Mouse (Mus musculus) forebrain, embryonic 14.5 days (tissue): ENCODE measurements around the gene Plcd3. TPM values are rescaled to one million over a fixed set of nuclear protein-coding genes. Genes with fewer than 3 reads are reported as not detected.

ENCODE experiments used
- ATAC-seq: fragments of 200-750 bp; cut with Nextera tagmentation; 2 replicates; pipeline ENCODE4 v1.8.0; 2017; ENCODE audit warnings: mild to moderate bottlenecking, moderate library complexity
- DNase-seq: peaks from one replicate; pipeline ENCODE4 v3.0.0-alpha.2; 2015; ENCODE audit warnings: low spot score
- H3K27ac ChIP-seq: fragments of 300-500 bp; sonication (generic); 2 replicates; pipeline ENCODE4 v1.5.1; 2014; ENCODE audit warnings: low read depth, mild to moderate bottlenecking, control low read depth, low read length, moderate library complexity
- H3K27me3 ChIP-seq: fragments of 300-500 bp; sonication (generic); replicated peaks from 2 replicates; pipeline ENCODE4 v1.6.1; 2014; ENCODE audit warnings: low read length, control low read depth, mixed read lengths; ENCODE audit not compliant: control insufficient read depth, insufficient read depth
- H3K36me3 ChIP-seq: fragments of 300-500 bp; sonication (generic); 2 replicates; pipeline ENCODE4 v1.6.1; 2014; ENCODE audit warnings: low read length, control low read depth; ENCODE audit not compliant: control insufficient read depth, insufficient read depth
- H3K4me1 ChIP-seq: fragments of 300-500 bp; sonication (generic); 2 replicates; pipeline ENCODE4 v1.6.1; 2014; ENCODE audit warnings: antibody characterized with exemption, low read length, control low read depth; ENCODE audit not compliant: control insufficient read depth, insufficient read depth
- H3K4me2 ChIP-seq: fragments of 300-500 bp; sonication (generic); 2 replicates; pipeline ENCODE4 v1.6.1; 2014; ENCODE audit warnings: mild to moderate bottlenecking, control low read depth, low read length
- H3K4me3 ChIP-seq: fragments of 300-500 bp; sonication (generic); 2 replicates; pipeline ENCODE4 v1.5.1; 2014; ENCODE audit warnings: low read depth, low read length, control low read depth
- H3K9ac ChIP-seq: fragments of 300-500 bp; sonication (generic); 2 replicates; pipeline ENCODE4 v1.6.1; 2014; ENCODE audit warnings: mild to moderate bottlenecking, low read length, control low read depth, moderate library complexity
- H3K9me3 ChIP-seq: fragments of 300-500 bp; sonication (generic); replicated peaks from 2 replicates; pipeline ENCODE4 v1.6.1; 2016; ENCODE audit warnings: low read length, control low read depth, mixed read lengths; ENCODE audit not compliant: control insufficient read depth
- WGBS: fragments of 180-500 bp; shearing (Covaris S2); extraction: QIAGEN DNeasy Blood & Tissue Kit; methylation state at CpG from one replicate; pipeline ENCODE4 v1.1.7; 2014; 5-methylcytosine and 5-hydroxymethylcytosine counted together
- polyA plus RNA-seq: library from polyadenylated mRNA; unstranded; fragments of >200 nt; fragmentation: Nextera tagmentation; extraction: Ambion mirVana; gene quantifications from 2 replicates; pipeline ENCODE4 v1.2.1, GENCODE M21; 2014

The Plcd3 gene
- polyA plus RNA-seq, 1 experiment from 2014 or later: 1.4 TPM

DNA sequence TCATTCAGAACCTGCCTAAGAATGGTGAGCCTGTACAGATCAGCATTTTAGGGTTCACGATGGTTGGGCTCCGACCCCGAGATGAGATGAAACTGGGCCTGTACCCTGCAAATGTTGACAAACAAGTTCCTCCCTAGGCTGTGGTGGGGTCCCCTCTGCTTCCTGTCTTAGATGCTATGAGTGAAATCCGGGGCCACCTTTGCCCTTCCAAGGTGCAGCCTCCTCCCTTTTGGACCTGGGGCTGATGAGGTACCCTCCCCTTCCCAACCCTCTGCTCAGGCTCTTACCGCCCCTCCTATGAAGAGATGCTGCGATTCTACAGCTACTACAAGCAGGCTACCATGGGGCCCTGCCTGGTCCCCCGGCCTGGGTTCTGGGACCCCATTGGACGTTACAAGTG lies 2.2 kb upstream of the Plcd3 start:
- no peak for DNase-seq
- WGBS: 63% methylated on average over 8 of the region's 8 CpGs
- ATAC-seq: no peak
- Histone ChIP-seq H3K27me3 (peaks cover 32% of the 10 kb centered on the region), H3K36me3 (no peaks in the 10 kb centered on the region), H3K4me2 (peak overlapping the region; percentile 85), H3K9me3 (no peaks in the 10 kb centered on the region), H3K4me3 (0 out of 2 replicates have a peak overlapping the region, but pooled peaks have one; percentile 42), H3K27ac (no peak overlapping the region), H3K9ac (no peak overlapping the region), H3K4me1 (peaks cover 12% of the 10 kb centered on the region; the same call in 1 of the 2 replicates)

DNA sequence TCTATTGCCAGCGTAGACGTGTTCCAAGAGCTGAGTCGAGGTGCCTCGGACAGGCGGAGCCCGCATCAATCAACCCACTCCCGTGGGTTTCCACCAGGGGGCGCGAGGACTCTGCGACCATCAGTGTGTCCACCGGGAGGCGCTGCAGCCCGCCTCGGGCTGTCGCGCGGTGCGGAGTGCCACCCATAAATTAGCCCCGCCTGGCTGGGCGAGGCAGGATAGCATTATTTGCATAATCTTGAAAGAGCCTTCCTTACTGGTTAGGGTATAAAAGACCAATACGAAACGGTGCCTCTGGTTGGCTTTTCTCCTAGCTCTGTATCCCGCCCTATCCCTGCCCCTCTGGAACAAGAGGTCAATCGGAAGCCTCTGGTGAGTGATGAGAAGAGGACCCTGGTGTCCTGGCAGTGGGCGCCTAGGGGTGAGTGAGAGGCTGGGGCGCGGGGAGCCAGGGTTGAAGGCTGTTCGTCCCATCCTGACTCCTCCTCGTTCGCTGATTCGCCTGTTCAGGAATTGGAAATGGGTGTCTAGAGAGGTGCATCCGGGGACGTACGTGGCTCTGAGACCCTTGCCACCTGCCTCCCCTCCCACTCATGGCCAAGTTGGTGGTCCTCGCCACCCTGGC lies 1.4 kb upstream of the Plcd3 start:
- Histone ChIP-seq H3K27me3 (peaks cover 32% of the 10 kb centered on the region), H3K27ac (no peak overlapping the region), H3K36me3 (no peaks in the 10 kb centered on the region), H3K9me3 (no peaks in the 10 kb centered on the region), H3K4me3 (peak overlapping the region; percentile 42), H3K4me1 (peaks cover 12% of the 10 kb centered on the region; the same call in 1 of the 2 replicates), H3K9ac (peak overlapping the region; percentile 45), H3K4me2 (peak overlapping the region; percentile 85)
- DNase-seq (peak; percentile 94), ATAC-seq (peak; percentile 90)
- WGBS: under 1% methylated on average over 35 of the region's 35 CpGs

DNA sequence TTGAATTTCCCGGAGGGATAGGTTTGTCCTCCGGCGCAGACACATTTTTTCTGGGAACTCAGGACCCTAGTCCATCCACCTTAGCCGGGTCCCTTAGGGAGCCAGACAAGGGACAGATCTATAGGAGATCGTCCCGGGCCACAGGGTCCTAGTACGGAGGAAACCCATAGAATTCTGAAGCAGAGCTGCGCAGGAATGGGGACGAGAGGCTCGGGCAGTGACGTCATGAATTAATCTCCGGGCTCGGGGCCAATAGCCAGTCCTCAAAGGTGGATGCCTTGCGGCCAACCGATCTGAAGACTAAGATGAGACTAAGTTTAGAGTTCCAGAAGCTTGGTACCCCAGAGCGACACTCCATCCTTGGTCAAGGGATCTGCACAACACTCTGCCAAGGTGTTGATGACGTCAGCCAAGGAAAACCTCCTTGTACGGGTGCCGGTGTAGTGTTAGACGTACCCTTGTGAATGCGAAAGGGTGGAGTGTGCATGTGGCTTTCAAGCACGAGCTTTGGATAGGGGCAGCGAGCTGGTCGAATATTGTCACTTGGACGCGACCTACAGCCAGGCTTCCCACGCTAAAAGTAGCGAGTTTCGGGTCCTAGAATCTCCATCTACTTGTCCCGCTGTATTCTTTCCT lies 526 bp upstream of the Plcd3 start:
- peaks cover 32% of the 10 kb centered on the region for H3K27me3 ChIP-seq
- peak overlapping the region; percentile 42 for H3K4me3 ChIP-seq
- no peaks in the 10 kb centered on the region for H3K36me3 ChIP-seq
- no peak overlapping the region for H3K27ac ChIP-seq
- peak overlapping the region; percentile 57 for H3K9ac ChIP-seq
- H3K9me3 ChIP-seq: no peaks in the 10 kb centered on the region
- ATAC-seq: peak; percentile 37
- peak; percentile 57 for DNase-seq
- peaks cover 12% of the 10 kb centered on the region; the same call in 1 of the 2 replicates for H3K4me1 ChIP-seq
- 3% methylated on average over 30 of the region's 30 CpGs for WGBS
- peak overlapping the region; percentile 85 for H3K4me2 ChIP-seq

DNA sequence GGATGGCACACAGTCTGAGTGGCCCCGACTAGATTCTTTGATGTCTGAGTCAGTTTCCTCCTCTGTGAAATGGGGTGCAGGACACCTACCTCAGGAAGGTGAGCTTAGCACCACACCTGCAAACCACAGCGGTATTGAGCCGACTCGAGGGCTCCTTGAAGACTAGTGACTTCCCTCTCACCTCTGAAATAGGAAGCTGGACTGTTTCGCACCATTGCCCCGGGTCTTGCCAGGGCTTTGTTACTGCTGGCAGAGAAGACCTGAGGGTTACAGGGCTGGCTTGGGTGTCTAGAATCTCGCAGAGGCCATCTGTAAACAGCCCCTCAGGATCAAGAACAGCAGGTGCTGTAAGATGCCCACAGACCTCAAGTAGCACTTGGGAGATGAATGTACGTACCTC lies 1.1 kb downstream of the Plcd3 start:
- Histone ChIP-seq H3K4me1 (peaks cover 12% of the 10 kb centered on the region; the same call in 1 of the 2 replicates), H3K9ac (no peak overlapping the region), H3K4me2 (no peak overlapping the region), H3K27ac (no peak overlapping the region), H3K27me3 (peaks cover 32% of the 10 kb centered on the region), H3K9me3 (no peaks in the 10 kb centered on the region), H3K4me3 (no peak overlapping the region), H3K36me3 (no peaks in the 10 kb centered on the region)
- no peak for ATAC-seq
- DNase-seq: no peak
- 75% methylated on average over 8 of the region's 8 CpGs for WGBS

DNA sequence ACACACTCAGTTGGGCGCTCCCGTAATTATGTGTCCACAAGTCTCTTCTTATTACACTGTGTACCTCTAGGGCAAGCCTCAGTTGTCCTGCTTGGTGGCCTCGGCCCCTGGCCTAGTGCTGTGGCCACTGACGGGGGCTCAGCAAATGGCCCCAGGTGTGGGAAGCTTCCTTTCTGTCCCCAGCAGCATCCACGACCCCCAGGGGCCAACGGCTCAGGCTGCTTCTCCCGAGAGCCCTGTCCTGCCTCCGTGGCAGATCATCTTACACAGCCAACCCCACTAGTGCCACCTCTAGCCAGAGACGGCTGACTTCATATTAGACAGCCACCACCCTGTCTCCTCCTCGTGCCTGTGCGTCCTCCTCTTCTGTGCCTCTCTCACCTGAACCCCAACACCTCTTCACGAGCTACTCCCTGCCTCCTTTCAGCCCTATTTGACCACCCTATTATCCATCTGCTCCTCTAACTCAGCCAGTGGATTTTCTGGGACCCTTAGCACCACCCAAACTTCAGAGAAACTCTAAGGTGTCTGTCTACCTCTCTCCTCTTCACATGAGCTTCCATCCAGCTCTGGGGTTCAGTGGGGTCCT lies 2.0 kb downstream of the Plcd3 start:
- DNase-seq: no peak
- Histone ChIP-seq H3K36me3 (no peaks in the 10 kb centered on the region), H3K4me1 (peaks cover 12% of the 10 kb centered on the region; the same call in 1 of the 2 replicates), H3K4me3 (no peak overlapping the region), H3K9me3 (no peaks in the 10 kb centered on the region), H3K4me2 (no peak overlapping the region), H3K27ac (no peak overlapping the region), H3K27me3 (peaks cover 29% of the 10 kb centered on the region), H3K9ac (no peak overlapping the region)
- WGBS: 61% methylated on average over 12 of the region's 12 CpGs
- ATAC-seq: no peak

DNA sequence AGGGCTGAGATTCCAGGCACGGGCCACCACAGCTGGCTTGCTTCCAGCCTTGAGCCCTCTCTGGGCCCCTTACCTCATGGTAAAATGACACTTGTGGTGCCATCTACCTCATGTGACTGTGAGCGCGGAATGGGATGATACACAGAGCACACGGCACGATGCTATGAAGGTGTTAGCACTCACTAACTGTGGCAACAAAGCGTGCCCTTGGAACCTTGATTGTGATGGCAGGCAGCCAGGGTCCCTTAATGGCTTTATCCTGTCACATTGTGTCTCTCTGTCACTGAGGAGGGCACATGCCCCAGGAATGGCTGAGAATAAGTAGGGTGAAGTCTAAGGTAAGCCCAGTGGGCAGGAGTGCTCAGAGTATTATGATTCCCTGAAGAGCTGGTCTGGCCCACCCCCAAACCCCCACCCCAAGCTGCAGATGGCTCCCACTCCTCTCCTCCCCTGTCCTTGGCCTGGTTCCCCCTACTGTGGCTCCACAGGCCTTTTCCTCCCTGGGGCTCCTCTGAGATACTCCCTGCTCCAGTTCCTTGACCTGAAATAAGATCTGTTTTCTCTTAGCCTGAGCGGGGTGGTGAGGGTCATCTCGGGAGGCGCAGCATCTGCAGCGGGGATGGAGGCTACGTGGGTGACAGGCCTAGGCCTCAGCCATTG lies 2.8 kb downstream of the Plcd3 start:
- WGBS: 66% methylated on average over 11 of the region's 11 CpGs
- Histone ChIP-seq H3K4me1 (peaks cover 12% of the 10 kb centered on the region; the same call in 1 of the 2 replicates), H3K27ac (no peak overlapping the region), H3K9me3 (no peaks in the 10 kb centered on the region), H3K4me2 (no peak overlapping the region), H3K27me3 (peaks cover 29% of the 10 kb centered on the region), H3K9ac (no peak overlapping the region), H3K36me3 (no peaks in the 10 kb centered on the region), H3K4me3 (no peak overlapping the region)
- ATAC-seq: no peak
- DNase-seq: no peak

DNA sequence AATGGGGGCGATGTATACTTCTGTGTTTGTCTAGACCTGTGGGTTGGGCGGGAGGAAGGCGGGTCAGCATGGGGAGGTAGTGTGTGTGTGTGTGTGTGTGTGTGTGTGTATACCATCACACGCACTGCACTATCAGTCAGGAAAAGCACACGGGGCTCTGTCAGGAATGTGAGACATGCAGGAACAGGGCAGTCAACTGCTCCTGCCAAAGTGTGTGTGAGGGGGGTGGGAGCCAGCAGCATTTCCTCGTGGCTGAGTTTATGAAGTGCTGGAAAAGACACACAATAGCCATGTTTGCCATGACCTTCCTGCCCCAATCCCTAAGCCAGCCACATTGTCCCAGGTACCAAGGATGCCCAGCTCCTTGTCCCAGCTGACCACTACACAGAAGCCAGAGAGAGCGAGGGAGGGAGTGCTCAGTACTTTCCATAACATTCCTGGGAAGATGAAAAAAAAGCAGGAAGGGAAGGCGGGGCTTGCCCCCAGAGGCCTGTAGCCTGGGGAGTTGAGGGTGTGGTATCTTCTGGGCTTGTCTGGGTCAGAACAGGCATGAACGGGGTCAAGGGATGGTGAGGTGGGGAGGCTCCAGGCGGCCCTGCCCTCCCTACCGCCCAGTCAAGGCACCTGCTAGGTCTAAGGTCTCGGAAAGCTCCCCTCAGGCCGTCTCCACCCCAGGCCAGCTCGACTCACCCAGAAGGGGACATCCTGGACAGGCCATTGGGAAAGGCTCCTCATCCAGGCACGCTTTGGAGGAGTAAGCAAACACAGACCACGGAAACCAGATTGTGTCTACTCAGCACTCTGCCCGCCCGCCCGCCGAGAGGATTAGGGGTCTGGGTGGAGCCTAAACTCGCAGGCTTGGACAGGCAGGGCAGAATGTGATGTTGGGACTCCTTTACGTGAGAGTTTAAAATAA lies 4.2 kb downstream of the Plcd3 start:
- no peak overlapping the region for H3K4me2 ChIP-seq
- H3K9me3 ChIP-seq: no peaks in the 10 kb centered on the region
- H3K4me1 ChIP-seq: peaks cover 9% of the 10 kb centered on the region; the same call in 1 of the 2 replicates
- no peak overlapping the region for H3K9ac ChIP-seq
- DNase-seq (no peak), ATAC-seq (no peak)
- no peak overlapping the region for H3K4me3 ChIP-seq
- WGBS: 25% methylated on average over 22 of the region's 22 CpGs
- H3K27ac ChIP-seq: no peak overlapping the region
- H3K36me3 ChIP-seq: no peaks in the 10 kb centered on the region
- peaks cover 29% of the 10 kb centered on the region for H3K27me3 ChIP-seq

DNA sequence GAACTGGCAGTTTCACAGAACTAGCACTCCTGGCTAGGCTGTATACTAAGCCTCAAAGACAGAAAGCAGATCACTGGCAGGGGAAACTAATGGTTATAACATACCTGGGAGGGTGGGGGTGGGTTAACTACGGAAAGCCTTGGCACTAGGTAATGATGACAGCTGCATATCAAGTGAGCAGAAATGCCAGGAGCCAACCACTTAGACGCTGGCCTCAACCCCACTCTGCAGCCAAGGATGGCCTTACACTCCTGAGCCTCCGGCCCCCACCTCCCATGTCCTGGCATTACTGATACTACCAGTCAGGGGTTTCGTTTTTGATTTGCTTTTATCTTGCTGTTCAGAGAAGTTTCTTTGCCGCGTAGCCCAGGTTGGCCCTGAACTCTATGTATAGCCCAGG lies 5.7 kb downstream of the Plcd3 start:
- Histone ChIP-seq H3K9me3 (no peaks in the 10 kb centered on the region), H3K27ac (no peak overlapping the region), H3K4me2 (no peak overlapping the region), H3K4me3 (no peak overlapping the region), H3K9ac (no peak overlapping the region), H3K4me1 (no peaks in the 10 kb centered on the region; the same call in 1 of the 2 replicates), H3K36me3 (no peaks in the 10 kb centered on the region), H3K27me3 (peaks cover 18% of the 10 kb centered on the region)
- 80% methylated on average over 6 of the region's 6 CpGs for WGBS
- no peak for ATAC-seq
- no peak for DNase-seq
